Mouse (Mus musculus) small intestine, adult 2 months (tissue): ENCODE results near the gene Hmgb2. TPM values are rescaled to one million over a fixed set of nuclear protein-coding genes. Genes with fewer than 3 reads are reported as not detected.
"Not testable (repeated sequence)": the region's sequence is repeated elsewhere in the genome, so short reads cannot be mapped to it uniquely, and the experiment has no call there.

Experiments
- H3K27ac ChIP-seq: fragments of 200-500 bp; 2 replicates; pipeline ENCODE4 v1.5.1; 2012; ENCODE audit warnings: low read depth, low read length, control low read depth, inconsistent platforms; ENCODE audit not compliant: insufficient read depth
- H3K27me3 ChIP-seq: fragments of 200-500 bp; 2 replicates; pipeline ENCODE4 v1.6.1; 2012; ENCODE audit warnings: mild to moderate bottlenecking, moderate library complexity, low read length, inconsistent platforms; ENCODE audit not compliant: control insufficient read depth, insufficient read depth
- H3K36me3 ChIP-seq: fragments of 200-500 bp; 2 replicates; pipeline ENCODE4 v1.6.1; 2012; ENCODE audit warnings: mild to moderate bottlenecking, low read length, control low read depth, inconsistent platforms; ENCODE audit not compliant: control insufficient read depth, insufficient read depth
- H3K4me1 ChIP-seq: fragments of 200-500 bp; 2 replicates; pipeline ENCODE4 v1.6.1; 2012; ENCODE audit warnings: low read length, inconsistent platforms, mixed read lengths; ENCODE audit not compliant: control insufficient read depth, insufficient read depth, insufficient read length
- H3K4me3 ChIP-seq: fragments of 200-500 bp; 2 replicates; pipeline ENCODE4 v1.5.1; 2012; ENCODE audit warnings: low read depth, mild to moderate bottlenecking, control low read depth, inconsistent platforms, low read length, moderate library complexity
- CTCF ChIP-seq: fragments of 200-500 bp; IDR thresholded peaks from 2 replicates; pipeline ENCODE4 v1.5.1; 2012; ENCODE audit warnings: low read depth, mild to moderate bottlenecking, control low read depth, inconsistent platforms, low read length, moderate library complexity, mixed read lengths; ENCODE audit not compliant: insufficient replicate concordance, insufficient read length; ENCODE audit errors: extremely low read depth
- POLR2A ChIP-seq: fragments of 200-500 bp; IDR thresholded peaks from 2 replicates; pipeline ENCODE4 v1.6.1; 2012; ENCODE audit warnings: low read depth, mild to moderate bottlenecking, control low read depth, inconsistent platforms, low read length, moderate library complexity
- WGBS: fragments of 180-500 bp; shearing (Covaris S2); methylation state at CpG from one replicate; pipeline ENCODE4 v1.1.7; 2018; 5-methylcytosine and 5-hydroxymethylcytosine counted together
- polyA plus RNA-seq: library from polyadenylated mRNA; depleted of rRNA; stranded (reverse); fragments of >200 nt; gene quantifications from 2 replicates; pipeline ENCODE4 v1.2.3, GENCODE M21; 2012

Hmgb2 gene
- polyA plus RNA-seq, 1 experiment: 7.9 TPM

DNA sequence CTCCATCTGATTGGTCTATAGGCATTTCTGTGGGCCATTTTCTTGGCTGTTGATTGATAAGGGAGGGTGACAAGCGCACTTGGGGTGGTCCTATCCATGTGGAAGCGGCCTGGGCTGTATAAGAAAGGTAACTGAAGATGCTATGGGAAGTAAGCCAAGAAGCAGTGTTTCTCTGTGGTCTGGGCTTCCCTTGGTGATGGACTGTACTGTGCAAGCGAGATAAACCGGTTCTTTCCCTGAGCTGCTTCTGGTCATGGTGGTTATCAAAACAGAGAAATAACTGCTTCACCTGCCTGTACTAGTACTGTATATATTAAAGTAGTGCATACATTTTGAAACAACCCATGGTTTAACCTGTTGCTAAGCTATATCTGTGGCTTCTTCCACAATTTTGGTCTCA lies 19.8 kb upstream of the Hmgb2 start:
- Histone ChIP-seq H3K27me3 (no peaks in the 10 kb centered on the region), H3K36me3 (no peaks in the 10 kb centered on the region), H3K4me3 (no peak overlapping the region), H3K4me1 (peaks cover 6% of the 10 kb centered on the region; the same call in 1 of the 2 replicates), H3K27ac (no peak overlapping the region)
- WGBS: 89% methylated on average over 4 of the region's 4 CpGs
- TF ChIP-seq POLR2A (no peak), CTCF (no peak)

DNA sequence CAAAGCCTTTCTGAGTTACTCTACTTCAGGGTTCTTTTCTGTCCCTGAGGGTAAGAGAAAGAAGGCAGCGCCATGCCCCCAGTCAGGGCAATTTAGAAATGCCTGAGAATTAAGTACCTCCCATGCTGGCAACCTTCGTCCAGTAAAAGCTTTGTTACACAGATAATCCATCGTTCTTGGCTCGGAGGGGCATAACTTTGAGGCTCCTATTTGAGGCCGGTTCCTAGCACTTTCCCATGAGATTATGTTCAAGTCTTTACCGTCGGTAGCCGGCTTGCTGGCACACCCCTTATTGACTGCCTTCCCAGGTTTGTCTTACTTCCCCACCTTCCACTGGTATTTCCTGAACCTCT lies 13.2 kb upstream of the Hmgb2 start:
- no peak overlapping the region for H3K27ac ChIP-seq
- peaks cover 5% of the 10 kb centered on the region; the same call in 1 of the 2 replicates for H3K4me1 ChIP-seq
- no peaks in the 10 kb centered on the region for H3K27me3 ChIP-seq
- TF ChIP-seq CTCF: no peak
- TF ChIP-seq POLR2A: no peak
- no peak overlapping the region for H3K4me3 ChIP-seq
- no peaks in the 10 kb centered on the region for H3K36me3 ChIP-seq
- 25% methylated on average over 8 of the region's 8 CpGs for WGBS

DNA sequence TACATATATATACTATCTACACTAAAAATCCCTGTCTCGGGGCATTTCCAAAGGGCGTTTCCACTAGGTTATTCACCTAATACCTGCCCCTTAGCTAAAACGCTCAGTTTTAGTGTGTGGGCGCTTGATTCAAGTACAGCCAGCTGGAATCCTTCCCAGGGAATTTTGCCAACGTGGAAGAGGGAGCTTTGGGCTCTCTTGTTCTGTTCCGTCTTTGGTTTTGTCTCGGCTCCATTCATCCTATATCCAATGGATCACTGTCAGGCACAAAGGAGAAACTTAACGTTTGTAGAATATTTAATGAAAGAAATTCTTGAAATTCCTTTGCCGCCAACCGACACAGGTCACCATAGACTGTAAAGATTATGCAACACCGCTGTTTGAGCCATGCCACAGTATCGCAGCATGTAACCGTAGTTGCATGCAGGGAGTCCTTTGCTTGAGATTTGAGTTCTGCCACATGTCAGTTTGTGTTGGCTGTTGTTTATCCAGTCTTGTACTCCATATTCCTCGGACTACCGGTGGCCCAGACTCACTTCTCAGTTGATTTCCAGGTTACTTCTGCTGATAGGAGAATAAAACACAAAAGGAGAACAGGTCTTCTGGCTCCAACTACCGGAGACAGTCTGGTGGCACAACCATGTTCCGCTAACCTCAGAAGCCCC lies 12.7 kb upstream of the Hmgb2 start:
- Histone ChIP-seq H3K4me1 (peaks cover 5% of the 10 kb centered on the region; the same call in 1 of the 2 replicates), H3K4me3 (peak overlapping the region; percentile 15; the same call in 1 of the 2 replicates), H3K36me3 (no peaks in the 10 kb centered on the region), H3K27ac (0 out of 2 replicates have a peak overlapping the region, but pooled peaks have one; percentile 15), H3K27me3 (no peaks in the 10 kb centered on the region)
- 22% methylated on average over 17 of the region's 17 CpGs for WGBS
- TF ChIP-seq CTCF (no peak), POLR2A (no peak)

DNA sequence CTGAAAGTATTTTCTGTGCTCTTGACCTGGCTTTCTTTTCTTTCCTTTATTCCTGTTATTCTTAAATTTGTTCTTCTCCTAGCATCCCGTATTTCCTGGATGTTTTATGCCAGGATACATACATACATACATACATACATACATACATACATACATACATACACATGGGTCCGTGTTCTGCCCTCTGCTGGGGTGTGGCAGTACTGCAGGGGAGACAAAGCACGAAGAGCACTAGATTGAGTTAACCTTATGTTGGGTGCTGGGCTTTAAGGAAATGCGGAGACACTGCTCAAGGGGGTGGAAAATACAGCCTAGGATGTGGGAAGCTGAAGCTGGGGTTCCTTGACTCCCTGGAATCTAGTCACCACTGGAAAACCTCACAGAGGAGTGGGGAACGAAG lies 8.1 kb upstream of the Hmgb2 start:
- Histone ChIP-seq H3K27ac (no peak overlapping the region), H3K27me3 (no peaks in the 10 kb centered on the region), H3K4me1 (peaks cover 9% of the 10 kb centered on the region; the same call in 1 of the 2 replicates), H3K36me3 (no peaks in the 10 kb centered on the region), H3K4me3 (no peak overlapping the region)
- WGBS: 45% methylated on average over 5 of the region's 5 CpGs
- TF ChIP-seq POLR2A: no peak
- peak; percentile 77; the same call in 1 of the 2 replicates for TF ChIP-seq CTCF

DNA sequence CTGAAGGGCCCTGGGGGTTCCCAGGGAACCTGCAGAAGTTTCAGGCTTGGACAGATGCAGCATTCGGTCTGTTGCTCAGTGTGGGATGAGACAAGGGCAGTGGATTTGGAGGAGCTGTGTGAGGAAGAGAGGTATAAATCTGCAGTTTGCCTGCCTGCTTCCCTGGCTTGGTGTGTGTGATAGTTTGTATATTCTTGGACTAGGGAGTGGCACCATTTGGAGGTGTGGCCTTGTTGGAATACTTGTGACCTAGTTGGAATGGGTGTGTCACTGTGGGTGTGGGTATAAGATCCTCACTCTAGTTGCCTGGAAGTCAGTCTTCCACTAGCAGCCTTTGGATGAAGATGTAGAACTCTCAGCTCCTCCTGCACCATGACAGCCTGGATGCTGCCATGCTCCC lies 6.2 kb upstream of the Hmgb2 start:
- not testable (repeated sequence) for H3K4me3 ChIP-seq, H3K4me1 ChIP-seq, H3K36me3 ChIP-seq, H3K27ac ChIP-seq, H3K27me3 ChIP-seq
- WGBS: 63% methylated on average over 1 of the region's 1 CpGs

DNA sequence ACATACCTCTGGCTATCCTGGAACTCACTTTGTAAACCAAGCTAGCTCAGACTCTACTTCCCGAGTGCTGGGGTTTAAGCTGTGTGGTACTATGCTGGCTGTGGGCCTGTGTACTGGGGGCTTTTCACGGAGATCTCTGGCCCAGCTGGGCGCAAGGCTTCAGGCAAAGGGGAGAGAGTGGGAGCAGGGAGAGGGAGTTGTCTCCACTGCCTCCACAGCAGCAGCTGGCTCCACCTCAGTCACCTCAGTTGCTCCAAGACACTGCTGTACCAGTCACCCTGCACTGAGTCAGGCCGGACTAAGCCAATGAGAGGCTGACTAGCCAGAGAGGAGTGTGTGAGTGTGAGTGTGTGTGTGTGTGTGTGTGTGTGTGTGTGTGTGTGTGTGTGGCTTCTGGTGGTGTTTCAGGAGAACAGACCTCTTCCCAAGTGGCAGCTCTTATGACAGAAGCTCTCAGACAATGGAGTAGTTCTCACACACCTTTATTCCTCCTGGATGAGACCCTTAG lies 4.1 kb upstream of the Hmgb2 start:
- peaks cover 4% of the 10 kb centered on the region; the same call in 1 of the 2 replicates for H3K4me1 ChIP-seq
- 90% methylated on average over 4 of the region's 4 CpGs for WGBS

DNA sequence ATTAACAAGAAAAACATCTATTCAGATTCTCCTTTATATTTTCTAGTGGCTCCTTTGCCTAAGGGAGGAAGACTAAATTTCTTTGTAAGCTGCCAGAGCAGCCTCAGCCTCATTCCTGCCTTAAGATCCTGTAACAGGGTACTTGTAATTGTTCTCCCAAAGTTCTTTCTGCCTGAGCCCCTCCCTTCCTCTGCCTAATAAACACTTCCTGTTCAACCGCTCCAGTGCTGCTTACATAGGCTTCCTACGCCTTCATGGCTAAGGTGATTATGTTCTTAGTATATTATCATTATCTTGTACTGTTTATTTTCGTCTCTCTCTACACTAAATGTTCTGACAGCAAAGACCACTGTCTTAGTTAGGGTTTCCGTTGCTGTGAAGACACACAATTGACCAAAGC lies 3.0 kb upstream of the Hmgb2 start:
- peaks cover 3% of the 10 kb centered on the region for H3K36me3 ChIP-seq
- no peaks in the 10 kb centered on the region for H3K27me3 ChIP-seq
- no peak overlapping the region for H3K4me3 ChIP-seq
- WGBS: 78% methylated on average over 4 of the region's 4 CpGs
- TF ChIP-seq POLR2A (no peak), CTCF (no peak)
- H3K4me1 ChIP-seq: peaks cover 4% of the 10 kb centered on the region; the same call in 1 of the 2 replicates
- no peak overlapping the region for H3K27ac ChIP-seq

More for the DNA sequence above, 4.1 kb upstream of the Hmgb2 start:
- Histone ChIP-seq H3K4me3 (no peak overlapping the region), H3K27me3 (no peaks in the 10 kb centered on the region), H3K36me3 (no peaks in the 10 kb centered on the region), H3K27ac (no peak overlapping the region)
- no peak for TF ChIP-seq POLR2A
- TF ChIP-seq CTCF: no peak

DNA sequence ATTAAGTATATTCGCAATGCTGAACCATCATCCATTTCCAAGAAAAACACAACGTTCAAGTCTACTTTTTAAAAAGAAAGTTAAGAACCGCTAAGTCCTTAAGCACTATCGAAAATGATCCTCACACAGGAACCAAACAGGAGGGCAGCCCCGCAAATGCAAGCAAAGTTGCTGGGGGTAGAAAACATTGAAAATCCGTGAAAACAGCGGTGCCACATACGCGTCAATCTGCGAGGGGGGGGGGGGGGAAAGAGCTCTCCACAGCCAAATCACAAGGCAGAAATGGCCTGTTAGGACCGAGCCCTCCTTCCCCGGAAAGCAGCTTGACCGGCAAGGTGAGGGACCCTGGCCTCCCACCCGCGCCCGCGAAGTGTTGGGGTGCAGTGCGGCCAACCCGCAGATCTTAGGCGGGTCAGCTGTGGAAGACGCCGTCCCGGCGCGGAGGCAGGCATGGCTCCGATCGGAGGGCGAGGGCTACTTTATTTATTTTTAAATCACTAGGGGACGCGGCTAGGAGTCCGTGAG lies 854 bp upstream of the Hmgb2 start:
- Histone ChIP-seq H3K4me3 (peak overlapping the region; percentile 96), H3K27me3 (no peaks in the 10 kb centered on the region), H3K36me3 (peaks cover 11% of the 10 kb centered on the region), H3K4me1 (no peaks in the 10 kb centered on the region; the same call in 1 of the 2 replicates), H3K27ac (peak overlapping the region; percentile 32; the same call in 1 of the 2 replicates)
- TF ChIP-seq POLR2A (no peak), CTCF (no peak)
- WGBS: under 1% methylated on average over 31 of the region's 31 CpGs
